Mouse (Mus musculus): ENCODE data around the gene Plxnb3.
"Not testable (repeated sequence)": the region's sequence is repeated elsewhere in the genome, so short reads cannot be mapped to it uniquely, and the experiment has no call there.

The Plxnb3 gene

GRCm38 (mm10) chrX:73756334-73757140 is at the start of gene Plxnb3:
Gene Plxnb3, plus strand, starts transcription at chrX:73757090.
- CTCF ChIA-PET, result no interaction called here

GRCm38 (mm10) chrX:73715476-73716108 is 41.3 kb upstream of the Plxnb3 start:
- CTCF ChIA-PET, result interaction anchor here (0.6 kb wide), 1 partner anchor 630 kb away, joined by 4 read pairs; no protein-coding TSS in a partner anchor

- CTCF ChIA-PET, result no interaction called here
Observed at GRCm38 (mm10) chrX:73716109-73716661, 40.7 kb upstream of the Plxnb3 start, which contains the start of the genes Bcap31 and Abcd1. Gene Bcap31, minus strand, starts transcription at chrX:73716175. Gene Abcd1, plus strand, starts transcription at chrX:73716597.

GRCm38 (mm10) chrX:73716709-73717545 is 40.0 kb upstream of the Plxnb3 start:
- CTCF ChIA-PET, result no interaction called here

- CTCF ChIA-PET, result no interaction called here
Observed at GRCm38 (mm10) chrX:73717667-73718066, 39.2 kb upstream of the Plxnb3 start.

- CTCF ChIA-PET, result no interaction called here
Observed at GRCm38 (mm10) chrX:73718271-73718670, 38.6 kb upstream of the Plxnb3 start.

DNA sequence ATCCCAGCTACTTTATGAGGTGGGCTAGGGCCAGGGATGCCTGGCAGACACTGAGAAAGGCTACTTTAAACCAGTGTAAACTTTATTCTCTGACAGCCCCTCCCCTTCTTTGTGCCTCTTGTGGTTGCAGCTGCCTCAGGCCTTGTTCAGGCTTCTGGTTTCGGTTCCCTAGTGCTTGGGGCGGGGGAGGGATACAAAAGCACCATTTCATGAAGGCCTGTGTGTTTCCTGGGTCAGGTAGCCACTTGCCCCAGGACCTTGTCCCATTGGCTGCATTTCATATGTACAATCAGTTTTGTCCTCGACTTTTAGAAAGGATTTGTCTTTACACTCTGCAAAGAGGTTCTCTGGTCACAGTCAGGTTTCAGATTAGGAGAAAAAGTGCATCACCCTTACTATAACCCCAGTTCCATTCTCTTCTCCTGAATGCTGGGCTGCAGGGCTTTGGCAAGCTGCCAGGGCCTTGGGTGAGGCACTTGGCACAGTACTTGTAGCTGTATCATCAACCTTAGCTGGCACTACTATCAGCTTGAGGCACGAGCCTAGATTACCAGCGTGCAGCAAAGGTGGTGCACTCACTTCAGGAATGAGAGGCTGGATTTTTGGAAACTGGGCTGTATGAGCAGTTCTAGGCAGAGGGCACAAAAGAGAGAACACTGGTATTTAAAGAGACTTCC is 38.1 kb upstream of the Plxnb3 start:
- CTCF ChIA-PET, result no interaction called here

- CTCF ChIA-PET, result no interaction called here
Observed at GRCm38 (mm10) chrX:73730908-73731307, 26.0 kb upstream of the Plxnb3 start.

DNA sequence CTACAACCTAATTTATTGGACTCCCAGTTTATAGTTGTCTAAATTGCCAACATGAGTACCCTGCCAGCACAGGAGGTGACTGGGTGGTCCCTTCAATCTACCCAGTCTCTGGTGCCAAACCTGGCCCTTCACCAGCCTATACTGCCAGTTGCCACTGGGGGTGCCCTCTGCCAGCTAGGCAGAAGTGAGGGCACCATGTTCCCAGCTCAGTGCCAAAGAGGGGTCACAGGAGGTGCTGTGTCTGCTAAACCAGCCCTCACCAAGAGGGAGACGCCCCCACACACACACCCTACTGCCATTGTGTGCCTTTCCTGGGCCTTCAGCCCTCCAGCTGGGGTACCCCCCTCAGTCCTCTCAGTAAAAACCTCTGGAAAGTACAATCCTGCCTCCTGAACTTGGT is 18.7 kb upstream of the Plxnb3 start:
- CTCF ChIA-PET, result no interaction called here

DNA sequence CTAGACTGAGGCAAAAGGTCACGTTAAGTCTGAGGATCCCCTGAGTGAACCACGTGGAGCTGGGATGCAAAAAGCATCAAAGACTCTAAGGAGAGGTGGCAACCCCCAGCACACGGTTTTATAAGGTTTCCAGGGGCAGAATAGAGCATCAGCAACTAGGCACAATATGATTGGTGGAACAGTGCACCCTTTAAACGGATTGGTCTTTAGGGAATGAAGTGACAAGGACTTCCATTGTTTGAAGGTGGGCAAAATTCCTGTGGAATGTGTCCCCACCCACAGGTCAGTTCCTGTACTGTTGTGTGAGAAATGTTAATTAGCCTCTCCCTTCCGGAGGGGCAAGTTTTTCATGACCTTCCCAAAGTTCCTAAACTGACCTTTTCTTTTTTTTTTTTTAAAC is 17.7 kb upstream of the Plxnb3 start:
- CTCF ChIA-PET, result no interaction called here

DNA sequence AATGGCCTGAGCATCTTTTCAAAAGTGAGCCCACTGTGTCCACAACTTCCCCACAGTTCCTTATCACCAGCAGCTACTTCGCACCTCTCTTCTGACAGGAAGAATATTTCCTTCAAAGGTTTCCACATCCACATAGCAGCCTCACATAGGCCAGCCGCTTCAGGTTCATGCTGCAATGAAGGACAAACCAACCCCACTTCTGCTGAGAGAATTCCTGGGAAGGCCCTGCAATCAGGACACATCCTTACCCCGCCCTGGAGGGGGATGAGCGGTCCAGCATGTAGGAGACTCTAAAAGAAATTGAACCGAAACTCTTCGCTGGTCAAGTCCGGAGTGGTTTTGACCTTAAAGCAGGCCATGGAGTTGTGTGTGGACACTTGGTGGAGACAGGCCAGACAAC is 17.0 kb upstream of the Plxnb3 start:
- CTCF ChIA-PET, result not testable (repeated sequence)

DNA sequence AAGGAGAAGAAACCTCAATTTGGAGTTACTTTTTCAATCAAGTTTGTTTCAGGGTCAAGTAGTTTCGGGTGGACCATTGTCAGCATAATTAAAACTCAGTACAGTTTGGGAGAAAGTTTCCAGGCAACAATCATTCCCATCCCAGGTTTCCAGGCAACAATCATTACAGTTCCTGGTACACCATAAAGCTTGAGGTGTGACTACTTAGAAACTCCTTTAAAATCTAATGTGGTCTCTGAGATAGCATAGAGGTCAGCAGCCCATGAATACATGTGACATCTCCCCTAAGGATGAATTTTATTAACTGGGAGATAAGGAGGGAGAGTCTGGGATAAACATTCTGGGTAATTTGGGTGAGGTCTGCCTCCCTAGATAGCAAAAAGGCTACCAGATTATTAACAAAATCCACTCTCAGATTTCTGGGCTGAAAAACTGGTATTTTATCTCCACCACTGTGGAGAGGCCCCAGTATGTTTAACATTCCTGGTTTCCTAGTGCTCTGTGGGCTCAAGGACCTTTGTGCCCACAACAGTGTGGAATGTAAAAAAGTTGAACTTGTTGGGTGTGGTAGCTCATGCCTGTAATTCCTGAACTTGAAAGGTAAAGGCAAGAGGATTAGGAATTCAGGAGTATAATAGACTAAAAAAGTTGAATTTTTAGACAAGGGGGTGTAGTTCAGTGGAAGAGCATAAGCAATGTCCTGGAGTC is 12.0 kb upstream of the Plxnb3 start:
- CTCF ChIA-PET, result interaction anchor here (0.7 kb wide), 1 partner anchor 585 kb away, joined by 3 read pairs; no protein-coding TSS in a partner anchor

DNA sequence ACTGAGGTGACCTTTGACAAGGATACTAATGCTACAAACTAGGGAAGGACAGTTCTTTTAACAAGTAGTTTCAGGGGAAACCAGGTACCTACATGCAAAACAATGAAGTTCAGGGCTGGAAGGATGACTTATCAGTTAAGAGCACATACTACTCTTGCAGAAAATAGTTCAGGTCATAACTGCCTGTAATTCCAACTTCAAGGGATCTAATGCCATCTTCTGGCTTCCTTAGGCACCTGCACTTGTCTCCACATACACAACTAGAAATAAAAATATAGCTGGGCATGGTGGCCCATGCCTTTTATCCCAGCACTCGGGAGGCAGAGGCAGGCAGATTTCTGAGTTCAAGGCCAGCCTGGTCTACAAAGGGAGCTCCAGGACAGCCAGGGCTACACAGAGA is 7.9 kb upstream of the Plxnb3 start:
- CTCF ChIA-PET, result no interaction called here

GRCm38 (mm10) chrX:73758611-73759290 is 1.9 kb downstream of the Plxnb3 start:
- CTCF ChIA-PET, result no interaction called here

DNA sequence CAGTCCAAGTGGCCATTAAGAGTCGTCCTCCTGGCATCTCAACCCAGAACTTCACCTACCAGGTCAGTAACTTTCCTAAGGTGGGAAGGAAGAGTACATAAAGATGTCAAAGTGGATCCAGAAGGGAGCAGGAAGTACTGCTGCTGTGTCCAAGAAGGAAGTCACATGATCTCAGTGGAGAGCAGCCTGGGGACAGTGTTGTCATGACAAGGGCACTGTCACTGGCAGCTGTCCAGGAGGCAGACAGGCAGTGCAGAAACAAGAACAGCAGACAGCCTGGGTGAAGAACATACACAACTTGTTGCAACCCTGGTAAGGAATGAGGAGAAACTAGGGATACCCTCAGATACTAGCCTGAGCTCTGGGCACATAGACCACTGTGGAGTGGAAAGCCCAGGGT is 8.4 kb downstream of the Plxnb3 start:
- CTCF ChIA-PET, result no interaction called here

DNA sequence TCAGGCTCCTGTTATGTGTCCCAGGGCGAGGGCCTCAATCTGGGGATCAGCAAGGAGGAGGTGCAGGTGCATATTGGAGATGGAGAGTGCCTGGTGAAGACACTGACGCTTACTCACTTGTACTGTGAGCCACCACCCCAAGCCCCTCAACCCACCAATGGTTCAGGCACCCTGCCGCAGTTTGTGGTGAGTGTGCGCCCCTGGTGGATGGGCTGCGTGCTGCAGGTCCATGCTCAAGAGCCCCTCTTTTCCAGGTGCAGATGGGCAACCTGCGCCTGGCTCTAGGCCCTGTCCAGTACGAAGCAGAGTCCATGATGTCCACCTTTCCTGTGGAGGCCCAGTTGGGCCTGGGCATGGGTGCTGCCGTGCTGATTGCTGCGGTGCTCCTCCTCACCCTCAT is 10.4 kb downstream of the Plxnb3 start:
- CTCF ChIA-PET, result interaction anchor here (0.6 kb wide), 1 partner anchor 294 kb away, joined by 4 read pairs; no protein-coding TSS in a partner anchor

DNA sequence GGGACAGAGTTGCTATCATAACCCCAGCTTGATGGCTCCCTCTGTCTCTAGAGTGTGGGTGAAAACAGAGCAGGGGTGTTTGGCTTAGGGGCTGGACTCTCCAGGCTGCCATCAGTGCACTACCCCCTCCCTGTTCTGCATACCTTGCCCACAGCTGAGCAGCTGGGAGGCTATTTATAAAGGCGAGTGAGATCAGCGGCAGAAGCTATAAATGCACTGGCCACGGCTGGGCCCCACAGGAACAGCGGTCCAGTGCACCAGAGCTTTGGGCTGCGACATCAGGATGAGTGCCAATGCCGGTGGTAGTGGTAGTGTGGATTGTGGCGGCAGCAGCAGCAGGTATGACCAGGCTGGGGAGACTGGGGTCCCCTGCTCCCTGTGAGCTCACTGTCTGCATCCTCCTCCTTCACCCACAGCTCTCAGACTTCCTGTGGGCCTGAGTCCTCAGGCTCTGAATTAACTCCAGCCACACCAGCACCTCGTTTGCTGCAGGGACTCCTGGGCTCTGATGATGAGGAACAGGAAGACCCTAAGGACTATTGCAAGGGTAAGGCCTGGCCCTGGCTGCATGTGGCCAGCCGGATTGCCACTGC is 17.4 kb downstream of the Plxnb3 start, which contains the start of gene Srpk3:
Gene Srpk3, plus strand, starts transcription at position 238 of the 593 bp plus-strand sequence.
- CTCF ChIA-PET, result no interaction called here

DNA sequence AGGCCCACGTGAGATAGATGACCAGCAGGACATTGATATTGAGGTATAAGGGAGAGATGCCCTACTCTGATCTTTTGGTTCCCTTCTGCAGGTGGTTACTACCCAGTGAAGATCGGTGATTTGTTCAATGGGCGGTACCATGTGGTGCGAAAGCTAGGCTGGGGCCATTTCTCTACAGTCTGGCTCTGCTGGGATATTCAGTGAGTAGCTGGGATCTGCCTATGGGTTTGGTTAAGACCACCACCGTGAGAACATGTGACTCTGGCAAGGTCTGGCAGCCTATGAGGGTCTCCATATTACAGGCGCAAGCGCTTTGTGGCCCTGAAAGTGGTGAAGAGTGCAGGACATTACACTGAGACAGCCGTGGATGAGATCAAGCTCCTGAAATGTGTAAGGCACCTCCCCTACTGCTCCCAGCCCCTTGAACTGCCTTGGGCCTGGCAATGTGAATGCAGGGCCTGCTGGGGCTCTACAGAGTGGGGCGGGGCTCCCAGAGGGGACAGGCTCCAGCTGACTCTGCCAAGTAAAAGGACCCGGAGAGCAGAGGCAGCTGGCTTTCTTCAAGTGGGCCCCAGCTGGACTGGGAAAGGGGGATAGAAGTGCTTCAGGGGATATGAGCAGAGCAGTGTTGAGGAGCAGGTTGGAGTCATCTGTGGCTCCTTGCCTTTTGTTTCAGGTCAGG is 18.1 kb downstream of the Plxnb3 start:
- CTCF ChIA-PET, result no interaction called here

GRCm38 (mm10) chrX:73782227-73782626 is 25.3 kb downstream of the Plxnb3 start:
- CTCF ChIA-PET, result no interaction called here

Data from spleen, embryonic (tissue).